Mouse (Mus musculus) heart, embryonic 11.5 days (tissue): ENCODE results near the gene Mtmr14. TPM values are rescaled to one million over a fixed set of nuclear protein-coding genes. Genes with fewer than 3 reads are reported as not detected.

Experiments used
- ATAC-seq: fragments of 200-750 bp; cut with Nextera tagmentation; replicated peaks from 2 replicates; pipeline ENCODE4 v1.8.0; 2017; ENCODE audit warnings: moderate library complexity; ENCODE audit not compliant: insufficient number of reproducible peaks, low FRiP score, low TSS enrichment
- H3K27ac ChIP-seq: fragments of 300-500 bp; sonication (generic); 2 replicates; pipeline ENCODE4 v1.5.1; 2014; ENCODE audit warnings: mild to moderate bottlenecking, low read depth, low read length
- H3K27me3 ChIP-seq: fragments of 300-500 bp; sonication (generic); 2 replicates; pipeline ENCODE4 v1.6.1; 2014; ENCODE audit warnings: mild to moderate bottlenecking, low read length, mixed read lengths; ENCODE audit not compliant: control insufficient read depth, insufficient read depth
- H3K36me3 ChIP-seq: fragments of 300-500 bp; sonication (generic); 2 replicates; pipeline ENCODE4 v1.6.1; 2014; ENCODE audit warnings: mild to moderate bottlenecking, low read length, moderate library complexity, mixed read lengths; ENCODE audit not compliant: control insufficient read depth, insufficient read depth
- H3K4me1 ChIP-seq: fragments of 300-500 bp; sonication (generic); 2 replicates; pipeline ENCODE4 v1.6.1; 2014; ENCODE audit warnings: low read length; ENCODE audit not compliant: control insufficient read depth, insufficient read depth
- H3K4me2 ChIP-seq: fragments of 300-500 bp; sonication (generic); 2 replicates; pipeline ENCODE4 v1.6.1; 2014; ENCODE audit warnings: mild to moderate bottlenecking, moderate library complexity
- H3K4me3 ChIP-seq: fragments of 300-500 bp; sonication (generic); 2 replicates; pipeline ENCODE4 v1.5.1; 2014; ENCODE audit warnings: low read depth, low read length
- H3K9ac ChIP-seq: fragments of 300-500 bp; sonication (generic); 2 replicates; pipeline ENCODE4 v1.6.1; 2014; ENCODE audit warnings: mild to moderate bottlenecking, low read depth, low read length, moderate library complexity
- H3K9me3 ChIP-seq: fragments of 300-500 bp; sonication (generic); replicated peaks from 2 replicates; pipeline ENCODE4 v1.6.1; 2016; ENCODE audit warnings: low read length; ENCODE audit not compliant: control insufficient read depth
- WGBS: fragments of 180-500 bp; shearing (Covaris S2); extraction: QIAGEN DNeasy Blood & Tissue Kit; methylation state at CpG from one replicate; pipeline ENCODE4 v1.1.7; 2014; ENCODE audit not compliant: insufficient replicate concordance; 5-methylcytosine and 5-hydroxymethylcytosine counted together
- polyA plus RNA-seq: library from polyadenylated mRNA; unstranded; fragments of >200 nt; fragmentation: Nextera tagmentation; extraction: Ambion mirVana; gene quantifications from 2 replicates; pipeline ENCODE4 v1.2.1, GENCODE M21; 2014

Mtmr14 gene
- polyA plus RNA-seq, 1 experiment from 2014 or later, result 24.3 TPM

- WGBS, result 59% methylated on average over 5 of the region's 5 CpGs
- H3K4me2 ChIP-seq, result no peak overlapping the region
- peaks cover 6% of the 10 kb centered on the region for H3K4me1 ChIP-seq
Measured at GRCm38 (mm10) chr6:113235141-113235540, 2.5 kb upstream of the Mtmr14 start.

GRCm38 (mm10) chr6:113238442-113238841, 799 bp downstream of the Mtmr14 start:
- H3K9me3 ChIP-seq, result no peaks in the 10 kb centered on the region
- no peaks in the 10 kb centered on the region for H3K36me3 ChIP-seq
- peak overlapping the region; percentile 98 for H3K4me3 ChIP-seq
- no peak for ATAC-seq
- H3K27me3 ChIP-seq, result no peaks in the 10 kb centered on the region
- H3K4me1 ChIP-seq, result peaks cover 6% of the 10 kb centered on the region
- H3K4me2 ChIP-seq, result peak overlapping the region; percentile 91
- H3K9ac ChIP-seq, result peak overlapping the region; percentile 84
- 16% methylated on average over 6 of the region's 6 CpGs for WGBS
- no peak overlapping the region for H3K27ac ChIP-seq

More at GRCm38 (mm10) chr6:113235141-113235540, 2.5 kb upstream of the Mtmr14 start:
- no peak overlapping the region for H3K27ac ChIP-seq
- H3K36me3 ChIP-seq, result no peaks in the 10 kb centered on the region
- H3K9ac ChIP-seq, result no peak overlapping the region
- H3K9me3 ChIP-seq, result no peaks in the 10 kb centered on the region
- H3K27me3 ChIP-seq, result no peaks in the 10 kb centered on the region
- H3K4me3 ChIP-seq, result no peak overlapping the region
- ATAC-seq, result no peak

DNA sequence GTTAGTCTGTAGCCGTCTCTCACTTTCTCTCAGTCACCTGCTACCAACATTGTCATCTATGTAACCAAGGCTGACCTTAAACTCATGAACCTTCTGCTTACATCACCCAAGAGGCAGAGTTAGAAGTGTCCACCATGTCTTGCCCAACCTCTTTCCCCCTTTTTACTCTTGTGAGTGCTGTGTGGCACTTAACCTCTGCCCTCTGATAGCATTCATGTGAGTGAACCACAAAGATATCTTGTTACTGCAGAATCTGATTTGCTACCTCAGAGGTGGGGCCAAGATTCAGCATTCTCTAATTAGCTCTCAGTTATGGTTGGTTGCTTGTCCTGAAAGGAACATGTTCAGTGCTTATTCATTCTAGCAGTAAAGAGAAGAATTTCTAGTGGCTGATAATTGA, 5.1 kb downstream of the Mtmr14 start:
- no peak overlapping the region for H3K4me2 ChIP-seq
- ATAC-seq, result no peak

GRCm38 (mm10) chr6:113245585-113245984, 7.9 kb downstream of the Mtmr14 start:
- no peak for ATAC-seq
- H3K27me3 ChIP-seq, result no peaks in the 10 kb centered on the region
- H3K9ac ChIP-seq, result no peak overlapping the region
- no peak overlapping the region for H3K4me3 ChIP-seq
- no peaks in the 10 kb centered on the region for H3K4me1 ChIP-seq
- no peak overlapping the region for H3K27ac ChIP-seq
- H3K36me3 ChIP-seq, result no peaks in the 10 kb centered on the region; the same call in 1 of the 2 replicates
- H3K9me3 ChIP-seq, result no peaks in the 10 kb centered on the region
- H3K4me2 ChIP-seq, result no peak overlapping the region
- 85% methylated on average over 2 of the region's 2 CpGs for WGBS

More for the DNA sequence above, 5.1 kb downstream of the Mtmr14 start:
- no peaks in the 10 kb centered on the region for H3K27me3 ChIP-seq
- H3K36me3 ChIP-seq, result no peaks in the 10 kb centered on the region
- H3K9me3 ChIP-seq, result no peaks in the 10 kb centered on the region
- H3K4me1 ChIP-seq, result peaks cover 6% of the 10 kb centered on the region
- 70% methylated on average over 1 of the region's 1 CpGs for WGBS
- H3K4me3 ChIP-seq, result no peak overlapping the region
- H3K9ac ChIP-seq, result no peak overlapping the region
- no peak overlapping the region for H3K27ac ChIP-seq

DNA sequence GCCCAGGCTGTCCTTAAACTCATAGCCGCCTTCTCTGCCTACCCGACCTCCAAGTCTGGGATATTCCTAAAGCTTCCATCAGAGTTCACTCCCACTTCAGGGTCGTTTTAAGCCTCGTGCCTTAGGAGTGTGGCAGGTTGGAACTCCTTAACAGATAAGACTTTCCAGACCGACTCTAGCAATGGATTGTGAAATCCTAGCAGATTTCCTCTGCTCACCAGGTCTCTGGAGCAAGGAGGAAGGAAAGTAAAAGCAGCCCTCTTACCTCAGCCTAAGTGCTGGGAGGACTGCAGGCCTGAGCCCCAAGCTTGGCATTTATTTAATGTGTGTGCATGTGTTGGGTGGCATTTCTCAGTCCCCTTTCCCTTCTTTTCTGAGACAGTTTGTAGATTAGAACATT, 13.1 kb downstream of the Mtmr14 start:
- no peak overlapping the region for H3K9ac ChIP-seq
- H3K4me2 ChIP-seq, result no peak overlapping the region
- no peaks in the 10 kb centered on the region for H3K4me1 ChIP-seq
- peaks cover 2% of the 10 kb centered on the region for H3K36me3 ChIP-seq
- no peak overlapping the region for H3K4me3 ChIP-seq
- H3K27me3 ChIP-seq, result no peaks in the 10 kb centered on the region
- H3K27ac ChIP-seq, result no peak overlapping the region
- ATAC-seq, result no peak
- H3K9me3 ChIP-seq, result no peaks in the 10 kb centered on the region
- WGBS, result 76% methylated on average over 5 of the region's 5 CpGs

GRCm38 (mm10) chr6:113251921-113252320, 14.3 kb downstream of the Mtmr14 start:
- no peak overlapping the region for H3K4me2 ChIP-seq
- H3K27me3 ChIP-seq, result no peaks in the 10 kb centered on the region
- peaks cover 2% of the 10 kb centered on the region for H3K36me3 ChIP-seq
- H3K27ac ChIP-seq, result no peak overlapping the region
- H3K9me3 ChIP-seq, result no peaks in the 10 kb centered on the region
- H3K9ac ChIP-seq, result no peak overlapping the region
- ATAC-seq, result no peak
- no peak overlapping the region for H3K4me3 ChIP-seq
- H3K4me1 ChIP-seq, result no peaks in the 10 kb centered on the region

DNA sequence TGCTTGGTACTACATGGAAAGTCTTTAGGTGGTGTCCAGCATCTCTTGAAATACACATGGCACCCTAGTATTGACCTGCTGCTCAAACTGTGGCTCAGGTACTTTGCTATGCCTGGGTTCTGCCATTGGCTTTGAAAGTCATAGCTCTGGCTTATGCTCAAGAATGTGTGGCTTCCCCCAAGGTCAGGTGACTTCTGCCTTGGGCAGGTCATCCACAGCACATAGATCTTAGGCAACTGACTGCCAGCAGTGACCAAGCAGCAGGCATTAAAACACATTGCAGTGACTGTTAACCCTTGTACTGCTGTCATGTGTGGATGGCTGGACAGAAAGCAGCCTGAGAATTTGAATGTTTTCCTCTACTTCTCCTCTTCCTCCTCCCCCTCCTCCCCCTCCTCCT, 17.3 kb downstream of the Mtmr14 start:
- Histone ChIP-seq H3K9ac (no peak overlapping the region), H3K4me2 (no peak overlapping the region), H3K9me3 (no peaks in the 10 kb centered on the region), H3K27me3 (no peaks in the 10 kb centered on the region), H3K27ac (no peak overlapping the region), H3K36me3 (peaks cover 7% of the 10 kb centered on the region), H3K4me1 (no peaks in the 10 kb centered on the region), H3K4me3 (no peak overlapping the region)
- no peak for ATAC-seq

- Histone ChIP-seq H3K4me2 (no peak overlapping the region), H3K27me3 (no peaks in the 10 kb centered on the region), H3K9ac (no peak overlapping the region), H3K9me3 (no peaks in the 10 kb centered on the region), H3K4me1 (no peaks in the 10 kb centered on the region), H3K27ac (no peak overlapping the region), H3K4me3 (no peak overlapping the region), H3K36me3 (peaks cover 15% of the 10 kb centered on the region)
- no peak for ATAC-seq
- WGBS, result 84% methylated on average over 8 of the region's 8 CpGs
Measured at GRCm38 (mm10) chr6:113261174-113261858, 23.7 kb downstream of the Mtmr14 start.

- Histone ChIP-seq H3K27ac (no peak overlapping the region), H3K27me3 (no peaks in the 10 kb centered on the region), H3K4me3 (no peak overlapping the region), H3K4me1 (no peaks in the 10 kb centered on the region; the same call in 1 of the 2 replicates), H3K36me3 (peaks cover 20% of the 10 kb centered on the region), H3K4me2 (no peak overlapping the region), H3K9me3 (no peaks in the 10 kb centered on the region), H3K9ac (no peak overlapping the region)
- ATAC-seq, result no peak
- WGBS, result 90% methylated on average over 6 of the region's 6 CpGs
Measured at GRCm38 (mm10) chr6:113263531-113263930, 25.9 kb downstream of the Mtmr14 start.
